Comparison of ENCODE assay signal across 25 mouse cellular contexts in the genomic region with DNA sequence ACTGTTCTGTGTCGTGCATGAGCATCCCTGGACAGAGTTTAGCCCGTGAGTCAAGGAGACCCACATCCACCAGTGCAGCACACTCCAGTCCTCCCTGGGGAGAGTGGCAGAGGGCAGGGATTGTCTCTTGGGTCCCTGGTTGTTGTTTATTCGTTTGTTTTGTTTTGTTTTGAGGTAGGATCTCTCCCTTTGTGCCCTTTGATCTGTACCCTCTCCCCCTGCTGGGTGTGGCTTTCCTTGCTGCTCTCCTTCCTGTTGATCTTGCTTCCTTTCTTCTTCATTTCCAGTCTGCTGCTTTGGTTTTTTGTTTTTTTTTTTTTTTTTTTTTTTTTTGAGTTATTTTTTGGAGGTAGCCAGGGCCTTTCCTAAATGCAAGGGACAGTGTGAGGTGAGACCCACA.
DNase-seq lines count a peak whose midpoint lies in the region; ATAC-seq and TF ChIP-seq lines count a peak whose summit lies in the region.
"Had no signal": no experiment of that assay in that cellular context is flagged by ENCODE, and none has a peak within 500 bp of the region (broad histone marks: within the 10 kb centered on the region; RNA-seq: fewer than 3 reads in every experiment).

No protein-coding gene starts in this region.

- intact Hi-C loops in gastrocnemius, adult 2 months (cut with DNase I): no loop called here

- 48% methylated on average over 3 of the region's 3 CpGs for WGBS in liver, postnatal 0 days (ENCODE audit: insufficient replicate concordance)

- ATAC-seq in liver, postnatal 0 days: no peak
- ATAC-seq: forebrain, embryonic 13.5 days; forebrain, embryonic 16.5 days; hindbrain, embryonic 16.5 days had no signal

- H3K27me3 ChIP-seq in liver, postnatal 0 days (ENCODE audit: insufficient read depth, low read length): no peaks in the 10 kb centered on the region
- H3K27me3 ChIP-seq: forebrain, embryonic 13.5 days; heart, embryonic 12.5 days; heart, embryonic 15.5 days; hindbrain, embryonic 13.5 days had no signal

- no peak overlapping the region for H3K9ac ChIP-seq in liver, postnatal 0 days (replicated peaks)
- H3K9ac ChIP-seq: forebrain, embryonic 13.5 days; heart, embryonic 12.5 days; heart, embryonic 15.5 days; hindbrain, embryonic 13.5 days had no signal

- no peak overlapping the region for H3K4me3 ChIP-seq in gastrocnemius, adult 2 months
- no peak overlapping the region for H3K4me3 ChIP-seq in liver, postnatal 0 days (ENCODE audit: low read depth, low read length)
- H3K4me3 ChIP-seq: forebrain, embryonic 10.5 days; forebrain, embryonic 13.5 days; heart, embryonic 12.5 days; heart, embryonic 15.5 days; hindbrain, embryonic 10.5 days; hindbrain, embryonic 13.5 days had no signal

- H3K9me3 ChIP-seq in liver, postnatal 0 days (ENCODE audit: low read length): no peaks in the 10 kb centered on the region
- H3K9me3 ChIP-seq: forebrain, embryonic 10.5 days; forebrain, embryonic 13.5 days; heart, embryonic 12.5 days; heart, embryonic 15.5 days; hindbrain, embryonic 10.5 days; hindbrain, embryonic 13.5 days had no signal

- no peak for DNase-seq in gastrocnemius, adult 2 months
- no peak for DNase-seq in gastrocnemius, adult 18-20 months (ENCODE audit: low spot score)
- DNase-seq in kidney, postnatal 36 days: peak; percentile 29 to 47
- no peak for DNase-seq in kidney, postnatal 14 days
- peak; percentile 43 for DNase-seq in CD4-positive helper T cell, adult 2 months (ENCODE audit: low read depth, low spot score)
- peak; percentile 40 for DNase-seq in ZHBTc4 (ENCODE audit: low read depth, low spot score)
- no peak for DNase-seq in retina, postnatal 1 day
- no peak for DNase-seq in liver, postnatal 0 days
- DNase-seq: adrenal gland, adult 8-10 months; adrenal gland, postnatal 25 days; cerebellum, adult 11-12 months; cerebellum, adult 9-10 months; cerebellum, postnatal 14 days; gastrocnemius, postnatal 25 days; heart, adult 18-20 months; heart, postnatal 10 days; heart, postnatal 36 days had no signal

- peaks cover 39% of the 10 kb centered on the region for H3K4me1 ChIP-seq in liver, postnatal 0 days (ENCODE audit: insufficient read depth)
- H3K4me1 ChIP-seq: forebrain, embryonic 13.5 days; hindbrain, embryonic 10.5 days; hindbrain, embryonic 13.5 days had no signal

- no peaks in the 10 kb centered on the region for H3K36me3 ChIP-seq in liver, postnatal 0 days (replicated peaks; ENCODE audit: insufficient read depth, low read length)
- H3K36me3 ChIP-seq: heart, embryonic 15.5 days; hindbrain, embryonic 13.5 days had no signal

- no peak for TF ChIP-seq EP300 in liver, postnatal 0 days (IDR thresholded peaks at IDR 0.05; ENCODE audit: low read depth)

- 0 out of 2 replicates have a peak overlapping the region, but pooled peaks have one; percentile 53 for H3K27ac ChIP-seq in gastrocnemius, adult 2 months
- H3K27ac ChIP-seq in liver, postnatal 0 days (ENCODE audit: low read depth): no peak overlapping the region
- H3K27ac ChIP-seq: forebrain, embryonic 10.5 days; forebrain, embryonic 13.5 days; heart, embryonic 15.5 days; hindbrain, embryonic 10.5 days; hindbrain, embryonic 13.5 days had no signal

- H3K4me2 ChIP-seq in liver, postnatal 0 days (ENCODE audit: low read depth, low read length): no peak overlapping the region
- H3K4me2 ChIP-seq: forebrain, embryonic 13.5 days; heart, embryonic 12.5 days; heart, embryonic 15.5 days; hindbrain, embryonic 13.5 days had no signal

- TF ChIP-seq CTCF in gastrocnemius, adult 2 months (IDR thresholded peaks at IDR 0.05): no peak
- TF ChIP-seq CTCF in liver, postnatal 0 days (IDR thresholded peaks at IDR 0.05; ENCODE audit: low read depth): no peak

Comparison
In these comparisons a context has a peak if more than half of its experiments do, and no peak if none do; other contexts are left out.
1. DNase-seq: peak in kidney, postnatal 36 days (2 of 2), CD4-positive helper T cell, adult 2 months (single experiment) and ZHBTc4 (single experiment); none in gastrocnemius, adult 2 months (single experiment), gastrocnemius, adult 18-20 months (single experiment), kidney, postnatal 14 days (single experiment), retina, postnatal 1 day (single experiment) and liver, postnatal 0 days (single experiment).